Mouse (Mus musculus): Measurements from ENCODE around the gene Icam4. TPM values are rescaled to one million over a fixed set of nuclear protein-coding genes. Genes with fewer than 3 reads are reported as not detected.

Gene Icam4
- polyA plus RNA-seq, 1 experiment from 2014 or later = 0.29 TPM

- peak overlapping the region; percentile 10; the same call in 1 of the 2 replicates for H3K4me2 ChIP-seq (ENCODE audit: low read length)
- H3K9me3 ChIP-seq (ENCODE audit: control insufficient read depth, low read length) = no peaks in the 10 kb centered on the region
- no peak overlapping the region for H3K9ac ChIP-seq (ENCODE audit: low read depth, low read length)
- ATAC-seq = no peak
- 5% methylated on average over 17 of the region's 17 CpGs for WGBS
- H3K27me3 ChIP-seq (replicated peaks; ENCODE audit: control insufficient read depth, insufficient read depth, low read length) = peaks cover 39% of the 10 kb centered on the region
- H3K4me3 ChIP-seq (ENCODE audit: low read length) = peak overlapping the region; percentile 19; the same call in 1 of the 2 replicates
- H3K27ac ChIP-seq (ENCODE audit: low read depth, low read length) = no peak overlapping the region
- no peaks in the 10 kb centered on the region for H3K4me1 ChIP-seq (ENCODE audit: control insufficient read depth, insufficient read depth, low read depth, low read length)
- H3K36me3 ChIP-seq (ENCODE audit: control insufficient read depth, insufficient read depth, low read length) = no peaks in the 10 kb centered on the region
These were observed 12.6 kb upstream of the Icam4 start for GRCm38 (mm10) chr9:21016331-21017176.

- no peaks in the 10 kb centered on the region for H3K4me1 ChIP-seq (ENCODE audit: control insufficient read depth, insufficient read depth, low read depth, low read length)
- no peak for ATAC-seq
- no peak overlapping the region for H3K9ac ChIP-seq (ENCODE audit: low read depth, low read length)
- no peaks in the 10 kb centered on the region for H3K9me3 ChIP-seq (ENCODE audit: control insufficient read depth, low read length)
- no peak overlapping the region for H3K4me3 ChIP-seq (ENCODE audit: low read length)
- peaks cover 39% of the 10 kb centered on the region for H3K27me3 ChIP-seq (replicated peaks; ENCODE audit: control insufficient read depth, insufficient read depth, low read length)
- H3K4me2 ChIP-seq (ENCODE audit: low read length) = no peak overlapping the region
- no peak overlapping the region for H3K27ac ChIP-seq (ENCODE audit: low read depth, low read length)
- 33% methylated on average over 4 of the region's 4 CpGs for WGBS
- H3K36me3 ChIP-seq (ENCODE audit: control insufficient read depth, insufficient read depth, low read length) = no peaks in the 10 kb centered on the region
These were observed 12.0 kb upstream of the Icam4 start for GRCm38 (mm10) chr9:21017177-21017575.

DNA sequence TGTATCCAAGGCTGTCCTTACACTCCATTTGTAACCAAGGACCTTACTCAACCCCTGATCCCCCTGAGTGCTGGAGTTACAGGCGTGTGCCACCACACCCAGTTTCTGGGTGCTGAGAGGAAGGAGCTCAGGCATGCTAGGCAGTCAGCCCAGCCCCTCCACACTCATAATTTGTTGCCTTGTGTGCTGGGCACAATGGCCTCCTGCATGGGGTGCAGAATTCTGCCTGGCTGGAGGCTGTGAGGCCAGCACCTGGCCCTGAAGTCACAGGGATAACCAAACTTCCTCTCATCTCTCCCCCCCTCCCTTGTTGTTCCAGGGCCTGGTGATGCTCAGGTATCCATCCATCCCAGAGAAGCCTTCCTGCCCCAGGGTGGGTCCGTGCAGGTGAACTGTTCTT is 10.6 kb upstream of the Icam4 start:
- peaks cover 39% of the 10 kb centered on the region for H3K27me3 ChIP-seq (replicated peaks; ENCODE audit: control insufficient read depth, insufficient read depth, low read length)
- WGBS = 86% methylated on average over 2 of the region's 2 CpGs

GRCm38 (mm10) chr9:21021363-21021762 is 7.8 kb upstream of the Icam4 start:
- Histone ChIP-seq H3K9me3 (ENCODE audit: control insufficient read depth, low read length) (no peaks in the 10 kb centered on the region), H3K9ac (ENCODE audit: low read depth, low read length) (no peak overlapping the region), H3K27me3 (replicated peaks; ENCODE audit: control insufficient read depth, insufficient read depth, low read length) (peaks cover 21% of the 10 kb centered on the region), H3K27ac (ENCODE audit: low read depth, low read length) (no peak overlapping the region), H3K4me2 (ENCODE audit: low read length) (no peak overlapping the region), H3K4me3 (ENCODE audit: low read length) (no peak overlapping the region), H3K4me1 (ENCODE audit: control insufficient read depth, insufficient read depth, low read depth, low read length) (no peaks in the 10 kb centered on the region), H3K36me3 (ENCODE audit: control insufficient read depth, insufficient read depth, low read length) (no peaks in the 10 kb centered on the region)
- ATAC-seq = no peak
- 91% methylated on average over 3 of the region's 3 CpGs for WGBS

More for the DNA sequence above, 10.6 kb upstream of the Icam4 start:
- no peaks in the 10 kb centered on the region for H3K9me3 ChIP-seq (ENCODE audit: control insufficient read depth, low read length)
- no peak for ATAC-seq
- no peak overlapping the region for H3K4me3 ChIP-seq (ENCODE audit: low read length)
- no peaks in the 10 kb centered on the region for H3K36me3 ChIP-seq (ENCODE audit: control insufficient read depth, insufficient read depth, low read length)
- H3K4me2 ChIP-seq (ENCODE audit: low read length) = no peak overlapping the region
- no peak overlapping the region for H3K27ac ChIP-seq (ENCODE audit: low read depth, low read length)
- H3K4me1 ChIP-seq (ENCODE audit: control insufficient read depth, insufficient read depth, low read depth, low read length) = no peaks in the 10 kb centered on the region
- H3K9ac ChIP-seq (ENCODE audit: low read depth, low read length) = no peak overlapping the region

GRCm38 (mm10) chr9:21022288-21022687 is 6.9 kb upstream of the Icam4 start:
- H3K4me1 ChIP-seq (ENCODE audit: control insufficient read depth, insufficient read depth, low read depth, low read length) = no peaks in the 10 kb centered on the region
- peaks cover 14% of the 10 kb centered on the region for H3K27me3 ChIP-seq (replicated peaks; ENCODE audit: control insufficient read depth, insufficient read depth, low read length)
- H3K9ac ChIP-seq (ENCODE audit: low read depth, low read length) = no peak overlapping the region
- no peak overlapping the region for H3K27ac ChIP-seq (ENCODE audit: low read depth, low read length)
- H3K4me3 ChIP-seq (ENCODE audit: low read length) = no peak overlapping the region
- no peaks in the 10 kb centered on the region for H3K9me3 ChIP-seq (ENCODE audit: control insufficient read depth, low read length)
- whole genome bisulfite sequencing = 68% methylated on average over 6 of the region's 6 CpGs
- H3K4me2 ChIP-seq (ENCODE audit: low read length) = no peak overlapping the region
- no peaks in the 10 kb centered on the region for H3K36me3 ChIP-seq (ENCODE audit: control insufficient read depth, insufficient read depth, low read length)
- no peak for ATAC-seq

DNA sequence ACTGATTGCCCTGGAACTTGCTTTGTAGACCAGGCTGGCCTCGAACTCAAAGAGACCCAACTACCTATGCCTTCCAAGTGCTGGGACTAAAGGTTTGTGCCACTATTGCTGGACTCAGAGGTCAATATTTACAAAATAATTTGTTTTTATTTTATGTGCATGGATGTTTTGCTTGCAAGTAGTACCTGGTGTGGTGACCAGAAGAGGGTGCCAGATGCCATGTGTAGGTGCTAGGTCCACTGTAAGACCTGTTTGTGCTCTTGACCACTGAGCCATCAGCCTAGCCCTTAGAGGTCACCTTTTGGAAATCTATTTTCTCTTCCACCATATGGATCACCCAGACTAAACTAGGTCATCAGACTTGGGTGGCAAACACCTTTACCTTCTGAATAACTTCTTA is 6.4 kb upstream of the Icam4 start:
- Histone ChIP-seq H3K27ac (ENCODE audit: low read depth, low read length) (no peak overlapping the region), H3K4me3 (ENCODE audit: low read length) (no peak overlapping the region), H3K36me3 (ENCODE audit: control insufficient read depth, insufficient read depth, low read length) (no peaks in the 10 kb centered on the region), H3K4me1 (ENCODE audit: control insufficient read depth, insufficient read depth, low read depth, low read length) (no peaks in the 10 kb centered on the region), H3K4me2 (ENCODE audit: low read length) (no peak overlapping the region), H3K9me3 (ENCODE audit: control insufficient read depth, low read length) (no peaks in the 10 kb centered on the region), H3K9ac (ENCODE audit: low read depth, low read length) (no peak overlapping the region), H3K27me3 (replicated peaks; ENCODE audit: control insufficient read depth, insufficient read depth, low read length) (peaks cover 9% of the 10 kb centered on the region)
- 63% methylated on average over 1 of the region's 1 CpGs for WGBS
- no peak for ATAC-seq

GRCm38 (mm10) chr9:21025258-21025810 is 3.8 kb upstream of the Icam4 start:
- 70% methylated on average over 19 of the region's 19 CpGs for WGBS
- no peak overlapping the region for H3K4me3 ChIP-seq (ENCODE audit: low read length)

DNA sequence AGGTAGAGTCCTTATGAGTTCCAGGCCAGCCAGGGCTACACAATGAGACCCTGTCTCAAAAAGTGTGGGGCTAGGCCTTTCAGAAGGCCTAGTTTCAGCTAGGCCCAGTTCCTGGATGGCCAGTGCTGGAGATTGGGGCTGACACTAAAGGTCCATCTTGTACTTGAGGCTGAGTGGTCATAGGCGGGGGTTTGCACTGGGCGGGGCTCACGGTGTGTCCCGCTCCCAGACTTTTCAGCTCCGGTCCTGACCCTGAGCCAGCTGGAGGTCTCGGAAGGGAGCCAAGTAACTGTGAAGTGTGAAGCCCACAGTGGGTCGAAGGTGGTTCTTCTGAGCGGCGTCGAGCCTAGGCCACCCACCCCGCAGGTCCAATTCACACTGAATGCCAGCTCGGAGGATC is 2.3 kb upstream of the Icam4 start:
- no peak for ATAC-seq
- Histone ChIP-seq H3K27me3 (replicated peaks; ENCODE audit: control insufficient read depth, insufficient read depth, low read length) (peaks cover 19% of the 10 kb centered on the region), H3K36me3 (ENCODE audit: control insufficient read depth, insufficient read depth, low read length) (no peaks in the 10 kb centered on the region), H3K4me1 (ENCODE audit: control insufficient read depth, insufficient read depth, low read depth, low read length) (peaks cover 20% of the 10 kb centered on the region), H3K27ac (ENCODE audit: low read depth, low read length) (no peak overlapping the region), H3K4me2 (ENCODE audit: low read length) (no peak overlapping the region), H3K9me3 (ENCODE audit: control insufficient read depth, low read length) (no peaks in the 10 kb centered on the region), H3K9ac (ENCODE audit: low read depth, low read length) (no peak overlapping the region), H3K4me3 (ENCODE audit: low read length) (no peak overlapping the region)
- 80% methylated on average over 12 of the region's 12 CpGs for WGBS

More at GRCm38 (mm10) chr9:21025258-21025810, 3.8 kb upstream of the Icam4 start:
- no peaks in the 10 kb centered on the region for H3K36me3 ChIP-seq (ENCODE audit: control insufficient read depth, insufficient read depth, low read length)
- H3K4me2 ChIP-seq (ENCODE audit: low read length) = no peak overlapping the region
- peaks cover 18% of the 10 kb centered on the region for H3K27me3 ChIP-seq (replicated peaks; ENCODE audit: control insufficient read depth, insufficient read depth, low read length)
- ATAC-seq = no peak
- H3K9me3 ChIP-seq (ENCODE audit: control insufficient read depth, low read length) = no peaks in the 10 kb centered on the region
- no peak overlapping the region for H3K9ac ChIP-seq (ENCODE audit: low read depth, low read length)
- H3K4me1 ChIP-seq (ENCODE audit: control insufficient read depth, insufficient read depth, low read depth, low read length) = peaks cover 11% of the 10 kb centered on the region
- H3K27ac ChIP-seq (ENCODE audit: low read depth, low read length) = no peak overlapping the region

DNA sequence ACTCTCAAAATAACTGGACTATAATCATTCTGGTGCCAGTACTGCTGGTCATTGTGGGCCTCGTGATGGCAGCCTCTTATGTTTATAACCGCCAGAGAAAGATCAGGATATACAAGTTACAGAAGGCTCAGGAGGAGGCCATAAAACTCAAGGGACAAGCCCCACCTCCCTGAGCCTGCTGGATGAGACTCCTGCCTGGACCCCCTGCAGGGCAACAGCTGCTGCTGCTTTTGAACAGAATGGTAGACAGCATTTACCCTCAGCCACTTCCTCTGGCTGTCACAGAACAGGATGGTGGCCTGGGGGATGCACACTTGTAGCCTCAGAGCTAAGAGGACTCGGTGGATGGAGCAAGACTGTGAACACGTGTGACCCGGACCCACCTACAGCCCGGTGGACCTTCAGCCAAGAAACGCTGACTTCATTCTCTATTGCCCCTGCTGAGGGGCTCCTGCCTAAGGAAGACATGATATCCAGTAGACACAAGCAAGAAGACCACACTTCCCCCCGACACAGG is 1.3 kb upstream of the Icam4 start:
- Histone ChIP-seq H3K4me2 (ENCODE audit: low read length) (no peak overlapping the region), H3K9ac (ENCODE audit: low read depth, low read length) (no peak overlapping the region), H3K36me3 (ENCODE audit: control insufficient read depth, insufficient read depth, low read length) (no peaks in the 10 kb centered on the region), H3K27ac (ENCODE audit: low read depth, low read length) (no peak overlapping the region), H3K27me3 (replicated peaks; ENCODE audit: control insufficient read depth, insufficient read depth, low read length) (peaks cover 21% of the 10 kb centered on the region), H3K4me3 (ENCODE audit: low read length) (no peak overlapping the region), H3K4me1 (ENCODE audit: control insufficient read depth, insufficient read depth, low read depth, low read length) (peaks cover 26% of the 10 kb centered on the region), H3K9me3 (ENCODE audit: control insufficient read depth, low read length) (no peaks in the 10 kb centered on the region)
- WGBS = 54% methylated on average over 8 of the region's 8 CpGs
- no peak for ATAC-seq
